Mouse (Mus musculus) adrenal gland, adult (tissue): ENCODE data around the gene Kcnk4.

ENCODE experiments used
- DNase-seq, 2 experiments: peaks; one replicate each; pipeline ENCODE4 v3.0.0; 2022 to 2023; ENCODE audit warnings: low spot score in 1 of 2; ENCODE audit not compliant: inconsistent age in 2 of 2

The Kcnk4 gene

DNA sequence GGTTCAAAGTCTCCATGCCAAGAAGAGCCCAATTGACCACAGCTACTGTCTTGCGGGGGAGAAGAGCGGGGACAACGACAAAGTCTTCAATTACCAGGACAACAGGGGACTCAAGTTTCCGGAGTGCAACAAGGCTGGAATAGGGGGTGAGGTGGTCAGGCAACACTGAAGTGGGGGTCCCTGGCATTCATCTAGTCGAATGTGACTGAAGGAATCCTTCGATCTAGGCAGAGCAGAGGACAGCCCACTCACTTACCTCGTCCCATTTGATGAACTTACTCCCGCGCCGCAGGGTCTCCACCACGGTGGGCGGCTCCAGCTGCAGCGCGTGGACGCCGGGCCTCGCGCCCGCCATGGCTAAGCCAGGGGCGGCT, 35.0 kb upstream of the Kcnk4 start:
- DNase-seq: no peak

GRCm38 (mm10) chr19:6968491-6969271, 34.4 kb upstream of the Kcnk4 start:
- DNase-seq: peak in 1 of 2 experiments; percentile 69

GRCm38 (mm10) chr19:6956461-6956860, 22.1 kb upstream of the Kcnk4 start:
- DNase-seq: peak in 1 of 2 experiments; percentile 49

DNA sequence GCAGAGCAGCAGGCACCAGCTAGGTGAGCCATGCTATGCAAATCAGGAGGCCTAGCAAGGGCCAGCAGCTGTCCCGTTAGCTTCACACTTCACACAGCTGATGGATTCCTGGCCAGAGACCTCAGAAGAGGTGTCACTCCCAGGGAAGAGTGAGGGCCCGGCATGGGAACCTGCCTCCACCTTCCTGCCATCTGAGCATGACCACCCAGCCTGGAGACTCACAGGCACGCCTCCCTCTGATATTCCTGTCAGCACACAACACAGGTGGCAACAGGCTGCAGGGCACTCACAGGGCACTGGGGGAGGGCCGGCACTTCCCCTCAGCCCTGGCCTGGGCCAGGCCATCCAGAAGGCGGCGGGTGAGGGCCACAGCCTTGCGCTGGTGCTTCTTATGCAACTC, 21.1 kb upstream of the Kcnk4 start:
- no peak for DNase-seq

GRCm38 (mm10) chr19:6954046-6954445, 19.7 kb upstream of the Kcnk4 start:
- DNase-seq: peak; percentile 72 to 80

GRCm38 (mm10) chr19:6952712-6953037, 18.4 kb upstream of the Kcnk4 start:
- peak; percentile 90 to 93 for DNase-seq

DNA sequence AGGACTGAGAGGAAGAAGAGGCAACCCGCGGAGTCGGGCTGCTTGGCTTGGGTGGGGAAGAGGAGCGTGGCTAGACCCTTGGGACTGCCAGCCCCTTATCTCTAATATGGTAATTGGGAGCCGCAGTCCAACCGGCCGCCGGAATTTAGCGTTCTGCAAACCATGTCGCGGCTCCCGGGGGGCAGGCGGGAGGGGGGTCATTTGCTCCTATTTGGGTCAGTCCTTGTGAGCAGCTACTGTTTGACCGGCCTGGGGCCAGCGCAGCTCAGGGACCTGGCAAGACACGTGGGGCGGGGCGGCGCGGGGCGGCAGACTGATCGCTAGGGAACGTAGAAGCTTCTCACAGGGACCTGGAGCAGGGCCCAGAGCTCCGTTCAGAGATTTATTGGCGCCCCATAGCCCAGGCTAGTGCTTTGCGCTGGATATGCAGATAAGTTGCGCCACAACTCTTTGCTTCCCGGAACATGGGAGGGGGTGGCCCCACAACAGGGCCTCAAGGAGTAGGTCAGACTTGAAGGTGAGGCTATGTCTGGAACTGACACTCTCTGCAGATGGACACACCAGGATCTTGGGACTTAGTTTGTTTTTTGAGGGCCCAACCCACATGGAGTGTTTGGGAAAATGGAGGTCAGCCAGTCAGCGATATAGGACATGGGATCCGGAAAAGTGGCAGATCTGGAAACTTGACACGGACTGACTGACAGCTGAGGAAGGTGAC, 17.8 kb upstream of the Kcnk4 start:
- DNase-seq: peak; percentile 92 to 96

GRCm38 (mm10) chr19:6951381-6951968, 17.2 kb upstream of the Kcnk4 start:
- DNase-seq: peak; percentile 97 to 99

GRCm38 (mm10) chr19:6950613-6951153, 16.4 kb upstream of the Kcnk4 start:
- peak; percentile 76 to 94 for DNase-seq

- DNase-seq: peak in 1 of 2 experiments; percentile 46
Measured at GRCm38 (mm10) chr19:6949951-6950350, 15.6 kb upstream of the Kcnk4 start.

- DNase-seq: no peak
Measured at GRCm38 (mm10) chr19:6949532-6949931, 15.2 kb upstream of the Kcnk4 start.

DNA sequence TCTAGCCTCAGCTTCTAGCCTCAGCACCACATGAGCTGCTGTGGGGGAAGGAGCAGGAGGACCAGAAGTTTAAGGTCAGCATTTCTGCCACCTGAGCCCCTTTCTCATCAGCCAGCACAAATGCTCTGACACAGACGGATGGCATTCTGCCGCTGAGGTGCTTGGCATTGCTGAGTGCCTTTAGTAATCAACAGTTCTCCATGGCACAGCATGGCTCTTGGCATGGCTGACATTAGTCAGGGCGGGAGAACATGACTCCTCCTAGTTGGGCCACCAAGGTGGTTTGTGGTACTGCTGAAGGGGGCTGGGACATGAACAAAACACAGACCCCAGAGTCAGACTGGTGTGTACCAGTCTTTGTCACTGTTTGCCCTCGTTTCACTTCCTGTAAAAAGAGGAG, 13.9 kb upstream of the Kcnk4 start:
- DNase-seq: no peak

GRCm38 (mm10) chr19:6947742-6948141, 13.4 kb upstream of the Kcnk4 start:
- DNase-seq: no peak

- DNase-seq: peak in 1 of 2 experiments; percentile 47
Measured at GRCm38 (mm10) chr19:6943709-6944108, 9.4 kb upstream of the Kcnk4 start.

GRCm38 (mm10) chr19:6942764-6943163, 8.4 kb upstream of the Kcnk4 start:
- DNase-seq: no peak

DNA sequence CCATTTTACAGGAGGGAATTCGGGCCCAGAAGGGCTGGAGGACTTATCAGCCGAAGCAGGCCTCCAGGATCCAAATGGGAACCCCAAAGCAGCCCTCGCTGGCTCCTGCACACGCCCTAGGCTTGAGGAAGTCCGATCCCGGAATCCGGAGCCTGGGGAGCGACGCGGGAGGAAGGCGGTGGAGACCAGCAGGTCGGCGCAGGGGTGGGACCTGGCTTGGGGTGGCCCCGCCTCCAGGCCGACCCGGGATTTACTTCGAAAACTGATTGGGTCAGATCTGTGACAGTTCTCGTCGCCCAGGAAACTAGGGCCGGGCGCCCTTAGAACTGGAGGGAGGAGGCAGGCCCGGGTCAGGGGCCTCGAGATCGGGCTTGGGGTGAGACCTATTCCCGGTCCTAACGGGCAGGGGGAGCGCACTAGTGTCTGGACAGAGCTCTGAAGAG, 8.0 kb upstream of the Kcnk4 start, which contains the start of gene Gpr137:
Gpr137 (minus strand) TSS at position 232 of the 443 bp plus-strand sequence.
- DNase-seq: peak; percentile 98 to 99

GRCm38 (mm10) chr19:6941372-6942248, 7.3 kb upstream of the Kcnk4 start, which contains the start of gene Bad:
Gene Bad (plus strand): TSS chr19:6941861.
- peak; percentile 94 to 99 for DNase-seq

DNA sequence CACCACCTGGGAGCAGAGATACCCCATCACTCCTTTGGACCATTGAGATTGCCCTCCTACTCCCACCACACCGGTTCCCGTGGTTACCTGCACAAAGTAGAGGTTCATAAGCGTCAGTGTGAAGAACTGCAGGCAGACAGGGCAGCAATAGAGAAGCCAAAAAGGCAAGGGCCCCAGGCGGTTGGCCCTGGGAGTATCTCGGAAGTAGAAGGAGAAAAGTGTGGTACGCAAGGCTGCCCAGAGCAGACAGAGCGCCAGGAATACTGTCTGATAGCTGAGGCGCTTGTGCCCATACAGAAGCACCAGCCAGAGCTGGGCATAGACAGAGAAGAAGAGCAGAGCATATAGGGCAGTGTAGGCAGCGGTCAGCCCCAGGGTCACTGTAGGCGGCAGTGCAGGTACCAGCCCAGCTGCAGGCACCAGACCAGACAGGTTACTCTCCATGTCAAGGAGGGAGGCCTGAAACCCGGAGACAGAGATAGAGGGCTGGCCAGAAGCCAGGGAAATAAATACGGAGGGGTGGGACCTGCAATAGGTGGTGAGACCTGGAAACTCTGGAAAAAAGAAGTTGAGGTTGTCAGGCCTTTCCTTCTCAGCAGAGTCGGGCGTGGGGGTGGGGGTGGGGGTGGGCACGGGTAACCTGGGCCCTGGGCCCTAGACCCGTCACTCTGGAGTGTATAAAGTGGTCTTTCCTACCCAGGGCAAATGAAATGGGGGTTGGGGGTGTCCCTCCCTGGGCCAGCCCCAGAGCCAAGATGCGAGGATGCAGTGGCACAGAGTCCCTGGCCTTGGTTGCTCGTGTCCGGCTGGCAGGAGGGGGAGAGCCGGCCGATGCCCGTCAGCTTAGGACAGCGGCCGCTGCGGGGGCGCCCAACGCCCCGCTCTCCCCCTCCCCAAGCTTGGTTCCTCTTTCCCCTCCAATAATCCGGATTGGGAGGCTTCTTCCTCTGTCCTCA, 6.4 kb upstream of the Kcnk4 start:
- DNase-seq: peak in 1 of 2 experiments; percentile 62
